ENCODE assay signal across 19 mouse cellular contexts in genomic region chr9:49679270-49679669, GRCm38 (mm10).
DNase-seq lines count a peak whose midpoint lies in the region; ATAC-seq lines count a peak whose summit lies in the region.
"Had no signal": no experiment of that assay in that cellular context is flagged by ENCODE, and none has a peak within 500 bp of the region (broad histone marks: within the 10 kb centered on the region; RNA-seq: fewer than 3 reads in every experiment).

No protein-coding gene starts in this region.

- H3K9me3 ChIP-seq in kidney, embryonic 15.5 days (replicated peaks), result no peaks in the 10 kb centered on the region
- H3K9me3 ChIP-seq in limb, embryonic 11.5 days (ENCODE audit: control insufficient read depth, low read length), result no peaks in the 10 kb centered on the region
- H3K9me3 ChIP-seq: embryonic facial prominence, embryonic 15.5 days; forebrain, embryonic 10.5 days had no signal

- DNase-seq in kidney, postnatal 4 days, result no peak
- peak; percentile 59 for DNase-seq in forelimb bud, embryonic 11.5 days (ENCODE audit: low read depth, low spot score)
- no peak for DNase-seq in limb, embryonic 11.5 days (ENCODE audit: low spot score)
- no peak for DNase-seq in urinary bladder, adult 2 months (ENCODE audit: low spot score)
- DNase-seq: adrenal gland, adult 2 months; adrenal gland, postnatal 25 days; cerebellum, adult 2 months; embryo, embryonic 11 days; gastrocnemius, adult 2 months; gastrocnemius, postnatal 25 days; heart, postnatal 10 days; heart, postnatal 4 days had no signal

- H3K4me1 ChIP-seq in kidney, embryonic 15.5 days, result peaks cover 54% of the 10 kb centered on the region
- H3K4me1 ChIP-seq in limb, embryonic 11.5 days (ENCODE audit: control insufficient read depth, insufficient read depth, low read length), result peaks cover 12% of the 10 kb centered on the region

- no peak overlapping the region for H3K9ac ChIP-seq in kidney, embryonic 15.5 days
- H3K9ac ChIP-seq in limb, embryonic 11.5 days (ENCODE audit: low read length), result no peak overlapping the region
- H3K9ac ChIP-seq: embryonic facial prominence, embryonic 15.5 days; hindbrain, embryonic 14.5 days had no signal

- no peaks in the 10 kb centered on the region for H3K27me3 ChIP-seq in kidney, embryonic 15.5 days
- H3K27me3 ChIP-seq in limb, embryonic 11.5 days (ENCODE audit: control insufficient read depth, insufficient read depth, low read length), result no peaks in the 10 kb centered on the region
- H3K27me3 ChIP-seq: embryonic facial prominence, embryonic 15.5 days had no signal

- no peak overlapping the region for H3K4me3 ChIP-seq in kidney, embryonic 15.5 days (replicated peaks)
- H3K4me3 ChIP-seq in limb, embryonic 11.5 days (ENCODE audit: low read depth, low read length), result no peak overlapping the region
- H3K4me3 ChIP-seq: embryonic facial prominence, embryonic 15.5 days; erythroblast, embryonic 14.5 days; forebrain, embryonic 10.5 days; gastrocnemius, adult 2 months had no signal

- H3K36me3 ChIP-seq in kidney, embryonic 15.5 days, result peaks cover 3% of the 10 kb centered on the region; the same call in 1 of the 2 replicates
- H3K36me3 ChIP-seq in limb, embryonic 11.5 days (ENCODE audit: control insufficient read depth, insufficient read depth, low read length), result no peaks in the 10 kb centered on the region
- H3K36me3 ChIP-seq: embryonic facial prominence, embryonic 15.5 days; forebrain, embryonic 10.5 days had no signal

- H3K27ac ChIP-seq in kidney, embryonic 15.5 days, result 0 out of 2 replicates have a peak overlapping the region, but pooled peaks have one; percentile 1
- H3K27ac ChIP-seq in limb, embryonic 11.5 days (replicated peaks; ENCODE audit: low read depth, low read length), result peak overlapping the region; percentile 40; the same call in 1 of the 2 replicates
- H3K27ac ChIP-seq: embryonic facial prominence, embryonic 15.5 days; forebrain, embryonic 10.5 days; gastrocnemius, adult 2 months; hindbrain, embryonic 14.5 days had no signal

- H3K4me2 ChIP-seq in kidney, embryonic 15.5 days, result no peak overlapping the region
- no peak overlapping the region for H3K4me2 ChIP-seq in limb, embryonic 11.5 days (ENCODE audit: low read depth, severe bottlenecking)
- H3K4me2 ChIP-seq: embryonic facial prominence, embryonic 15.5 days; hindbrain, embryonic 14.5 days had no signal

- WGBS in kidney, embryonic 15.5 days, result 43% methylated on average over 3 of the region's 3 CpGs
- WGBS in limb, embryonic 11.5 days, result 13% methylated on average over 3 of the region's 3 CpGs

- no peak for ATAC-seq in kidney, embryonic 15.5 days (replicated peaks; ENCODE audit: low FRiP score)
- ATAC-seq in limb, embryonic 11.5 days (ENCODE audit: insufficient number of reproducible peaks, low FRiP score, low TSS enrichment, low read depth), result no peak
- ATAC-seq in frontal cortex, adult (ENCODE audit: low TSS enrichment), result no peak
- ATAC-seq: forebrain, embryonic 16.5 days had no signal
